Comparison of ENCODE assay signal across 7 mouse cellular contexts in genomic region chr13:74292167-74292566, GRCm38 (mm10). TPM values are rescaled to one million over a fixed set of nuclear protein-coding genes. Genes with fewer than 3 reads are reported as not detected.
DNase-seq lines count a peak whose midpoint lies in the region; ATAC-seq and TF ChIP-seq lines count a peak whose summit lies in the region.

Gene Ahrr, minus strand, starts transcription at chr13:74292331.

- H3K36me3 ChIP-seq in hindbrain, embryonic 16.5 days (ENCODE audit: control insufficient read depth, insufficient read depth, low read length), result no peaks in the 10 kb centered on the region
- H3K36me3 ChIP-seq in liver, embryonic 11.5 days (ENCODE audit: control insufficient read depth, insufficient read depth, low read length), result no peaks in the 10 kb centered on the region
- H3K36me3 ChIP-seq in midbrain, embryonic 16.5 days (ENCODE audit: control insufficient read depth, insufficient read depth, low read length), result no peaks in the 10 kb centered on the region
- H3K36me3 ChIP-seq in thymus, adult 2 months (ENCODE audit: control insufficient read depth, insufficient read depth, low read length), result no peaks in the 10 kb centered on the region

- intact Hi-C loops in gastrocnemius, adult 2 months (cut with DNase I), result no loop called here

- H3K9me3 ChIP-seq in hindbrain, embryonic 16.5 days (ENCODE audit: control insufficient read depth, low read length), result no peaks in the 10 kb centered on the region
- no peaks in the 10 kb centered on the region for H3K9me3 ChIP-seq in liver, embryonic 11.5 days (ENCODE audit: control insufficient read depth, low read length)
- H3K9me3 ChIP-seq in midbrain, embryonic 16.5 days (replicated peaks; ENCODE audit: control insufficient read depth, low read length, poor library complexity, severe bottlenecking), result no peaks in the 10 kb centered on the region

- peak within 1 kb of the TSS; percentile 54 for H3K9ac ChIP-seq in hindbrain, embryonic 16.5 days (ENCODE audit: low read depth, low read length)
- no peak within 1 kb of the TSS for H3K9ac ChIP-seq in liver, embryonic 11.5 days (ENCODE audit: low read depth, low read length)
- H3K9ac ChIP-seq in midbrain, embryonic 16.5 days (ENCODE audit: low read depth, low read length), result peak within 1 kb of the TSS; percentile 46; the same call in 1 of the 2 replicates

- no peak for TF ChIP-seq POLR2A in thymus, adult 2 months (IDR thresholded peaks at IDR 0.05; ENCODE audit: control insufficient read depth, extremely low read depth, insufficient read depth, low read length, poor library complexity)

- H3K4me3 ChIP-seq in brown adipose tissue, adult 24 weeks (ENCODE audit: insufficient read depth, low read depth, low read length), result peak within 1 kb of the TSS; percentile 9; the same call in 1 of the 2 replicates
- H3K4me3 ChIP-seq in gastrocnemius, adult 2 months, result peak within 1 kb of the TSS; percentile 43
- peak within 1 kb of the TSS; percentile 32 for H3K4me3 ChIP-seq in hindbrain, embryonic 16.5 days (ENCODE audit: low read length)
- H3K4me3 ChIP-seq in liver, embryonic 11.5 days (ENCODE audit: low read depth, low read length), result peak within 1 kb of the TSS; percentile 22; the same call in 1 of the 2 replicates
- H3K4me3 ChIP-seq in midbrain, embryonic 16.5 days (ENCODE audit: low read depth, low read length), result peak within 1 kb of the TSS; percentile 27
- H3K4me3 ChIP-seq in thymus, adult 2 months (ENCODE audit: control insufficient read depth, insufficient read depth, low read length), result no peak within 1 kb of the TSS

- H3K27ac ChIP-seq in brown adipose tissue, adult 24 weeks (replicated peaks; ENCODE audit: low read depth, low read length), result no peak within 1 kb of the TSS
- no peak within 1 kb of the TSS for H3K27ac ChIP-seq in gastrocnemius, adult 2 months
- H3K27ac ChIP-seq in hindbrain, embryonic 16.5 days (ENCODE audit: low read depth, low read length), result no peak within 1 kb of the TSS
- H3K27ac ChIP-seq in liver, embryonic 11.5 days (ENCODE audit: low read depth, low read length), result no peak within 1 kb of the TSS
- H3K27ac ChIP-seq in midbrain, embryonic 16.5 days (ENCODE audit: low read length), result no peak within 1 kb of the TSS
- no peak within 1 kb of the TSS for H3K27ac ChIP-seq in thymus, adult 2 months (ENCODE audit: control insufficient read depth, insufficient read depth, low read length)

- ATAC-seq in hindbrain, embryonic 16.5 days, result peak; percentile 61
- peak; percentile 70 for ATAC-seq in liver, embryonic 11.5 days (replicated peaks; ENCODE audit: low FRiP score)
- ATAC-seq in midbrain, embryonic 16.5 days, result no peak

- WGBS in hindbrain, embryonic 16.5 days, result under 1% methylated on average over 27 of the region's 27 CpGs
- under 1% methylated on average over 27 of the region's 27 CpGs for WGBS in liver, embryonic 11.5 days
- WGBS in midbrain, embryonic 16.5 days, result 1% methylated on average over 27 of the region's 27 CpGs
- WGBS in thymus, adult 2 months, result 3% methylated on average over 27 of the region's 27 CpGs

- peak; percentile 52 for TF ChIP-seq CTCF in gastrocnemius, adult 2 months (IDR thresholded peaks at IDR 0.05)
- TF ChIP-seq CTCF in thymus, adult 2 months (IDR thresholded peaks at IDR 0.05; ENCODE audit: borderline replicate concordance, control insufficient read depth, extremely low read depth, insufficient read depth, low read length, poor library complexity), result no peak

- H3K4me1 ChIP-seq in brown adipose tissue, adult 24 weeks (ENCODE audit: control insufficient read depth, insufficient read depth, insufficient read length, low read length), result no peaks in the 10 kb centered on the region
- peaks cover 4% of the 10 kb centered on the region; the same call in 1 of the 2 replicates for H3K4me1 ChIP-seq in hindbrain, embryonic 16.5 days (ENCODE audit: control insufficient read depth, insufficient read depth, low read depth, low read length)
- peaks cover 3% of the 10 kb centered on the region; the same call in 1 of the 2 replicates for H3K4me1 ChIP-seq in liver, embryonic 11.5 days (replicated peaks; ENCODE audit: control insufficient read depth, insufficient read depth, low read length)
- H3K4me1 ChIP-seq in midbrain, embryonic 16.5 days (ENCODE audit: control insufficient read depth, insufficient read depth, low read length), result no peaks in the 10 kb centered on the region; the same call in 1 of the 2 replicates
- no peaks in the 10 kb centered on the region for H3K4me1 ChIP-seq in thymus, adult 2 months (replicated peaks; ENCODE audit: control insufficient read depth, insufficient read depth, low read length)

- peak within 1 kb of the TSS; percentile 53 for H3K4me2 ChIP-seq in hindbrain, embryonic 16.5 days (ENCODE audit: low read length)
- H3K4me2 ChIP-seq in liver, embryonic 11.5 days, result peak within 1 kb of the TSS; percentile 57
- peak within 1 kb of the TSS; percentile 64 for H3K4me2 ChIP-seq in midbrain, embryonic 16.5 days (ENCODE audit: low read length)

- no peaks in the 10 kb centered on the region for H3K27me3 ChIP-seq in hindbrain, embryonic 16.5 days (replicated peaks; ENCODE audit: control insufficient read depth, insufficient read depth, low read length)
- H3K27me3 ChIP-seq in liver, embryonic 11.5 days (replicated peaks; ENCODE audit: control insufficient read depth, insufficient read depth, low read length), result peaks cover 9% of the 10 kb centered on the region
- H3K27me3 ChIP-seq in midbrain, embryonic 16.5 days (ENCODE audit: control insufficient read depth, insufficient read depth, low read depth, low read length), result peaks cover 12% of the 10 kb centered on the region
- H3K27me3 ChIP-seq in thymus, adult 2 months (ENCODE audit: control insufficient read depth, insufficient read depth, low read length), result no peaks in the 10 kb centered on the region; the same call in 1 of the 2 replicates

- DNase-seq in ZHBTc4 (ENCODE audit: low read depth, low spot score), result peak; percentile 83
- DNase-seq in gastrocnemius, adult 2 months, result peak; percentile 54
- peak; percentile 62 for DNase-seq in liver, embryonic 11.5 days (ENCODE audit: low spot score)
- DNase-seq in thymus, adult 2 months, result peak; percentile 56

RNA-seq across cellular contexts. Expression of gene Ahrr, which starts in this region (rescaled TPM):
- polyA plus RNA-seq in brown adipose tissue, adult 24 weeks (2012; ENCODE audit: insufficient read depth, insufficient read length, missing spikeins), result not detected in 2 replicates
- total RNA-seq in gastrocnemius, adult 2 months (2021), result not detected
- 0.41 and 0.71 TPM in 2 replicates for polyA plus RNA-seq in hindbrain, embryonic 16.5 days (2015; fragmentation: Nextera tagmentation; extraction: Ambion mirVana)
- 0.18 and 0.49 TPM in 2 replicates for polyA plus RNA-seq in liver, embryonic 11.5 days (2014; fragmentation: Nextera tagmentation; extraction: Ambion mirVana)
- 0.58 and 0.70 TPM in 2 replicates for polyA plus RNA-seq in midbrain, embryonic 16.5 days (2015; fragmentation: Nextera tagmentation; extraction: Ambion mirVana)
- 0.51 and 1.2 TPM in 2 replicates for polyA plus RNA-seq in thymus, adult 2 months (2012; rRNA removed)

Comparison
In these comparisons a context has a peak if more than half of its experiments do, and no peak if none do; other contexts are left out.
1. Peak in DNase-seq and H3K4me3 ChIP-seq in gastrocnemius, adult 2 months; RNA of the gene not detected or under 1 TPM.
2. Peak in ATAC-seq, H3K4me3 ChIP-seq, H3K9ac ChIP-seq and H3K4me2 ChIP-seq in hindbrain, embryonic 16.5 days; RNA of the gene not detected or under 1 TPM.
3. Peak in DNase-seq, ATAC-seq, H3K4me3 ChIP-seq and H3K4me2 ChIP-seq in liver, embryonic 11.5 days; RNA of the gene not detected or under 1 TPM.